Mouse (Mus musculus): Measurements from ENCODE around the gene Lrrk1. TPM values are rescaled to one million over a fixed set of nuclear protein-coding genes. Genes with fewer than 3 reads are reported as not detected.

Gene Lrrk1
- polyA plus RNA-seq, 1 experiment from 2014 or later, result 2.7 TPM

GRCm38 (mm10) chr7:66369071-66369933 is 18.8 kb downstream of the Lrrk1 start:
- Histone ChIP-seq H3K4me1 (replicated peaks; ENCODE audit: control insufficient read depth, insufficient read depth, low read length) (no peaks in the 10 kb centered on the region), H3K4me2 (ENCODE audit: low read length) (no peak overlapping the region), H3K9me3 (ENCODE audit: control insufficient read depth, low read length) (no peaks in the 10 kb centered on the region), H3K27ac (ENCODE audit: low read length) (no peak overlapping the region), H3K4me3 (replicated peaks; ENCODE audit: low read length) (no peak overlapping the region), H3K9ac (replicated peaks; ENCODE audit: low read depth, low read length) (no peak overlapping the region), H3K36me3 (ENCODE audit: control insufficient read depth, insufficient read depth) (no peaks in the 10 kb centered on the region), H3K27me3 (replicated peaks; ENCODE audit: control insufficient read depth, insufficient read depth, low read length) (no peaks in the 10 kb centered on the region)
- 82% methylated on average over 5 of the region's 5 CpGs for WGBS
- ATAC-seq, result no peak

- no peak within 1 kb of the TSS for H3K4me3 ChIP-seq (replicated peaks; ENCODE audit: low read length)
- H3K9me3 ChIP-seq (ENCODE audit: control insufficient read depth, low read length), result no peaks in the 10 kb centered on the region
- WGBS, result 63% methylated on average over 2 of the region's 2 CpGs
- no peaks in the 10 kb centered on the region for H3K36me3 ChIP-seq (ENCODE audit: control insufficient read depth, insufficient read depth)
- no peak within 1 kb of the TSS for H3K4me2 ChIP-seq (ENCODE audit: low read length)
- no peaks in the 10 kb centered on the region for H3K4me1 ChIP-seq (replicated peaks; ENCODE audit: control insufficient read depth, insufficient read depth, low read length)
- no peaks in the 10 kb centered on the region for H3K27me3 ChIP-seq (replicated peaks; ENCODE audit: control insufficient read depth, insufficient read depth, low read length)
- no peak within 1 kb of the TSS for H3K27ac ChIP-seq (ENCODE audit: low read length)
- no peak within 1 kb of the TSS for H3K9ac ChIP-seq (replicated peaks; ENCODE audit: low read depth, low read length)
- ATAC-seq, result no peak
These were observed 22.2 kb downstream of the Lrrk1 start, which contains the start of gene Gm10974 for GRCm38 (mm10) chr7:66365904-66366303. Gene Gm10974, plus strand, starts transcription at chr7:66365905.

GRCm38 (mm10) chr7:66365411-66365810 is 22.7 kb downstream of the Lrrk1 start:
- Histone ChIP-seq H3K27me3 (replicated peaks; ENCODE audit: control insufficient read depth, insufficient read depth, low read length) (no peaks in the 10 kb centered on the region), H3K4me1 (replicated peaks; ENCODE audit: control insufficient read depth, insufficient read depth, low read length) (no peaks in the 10 kb centered on the region), H3K36me3 (ENCODE audit: control insufficient read depth, insufficient read depth) (no peaks in the 10 kb centered on the region), H3K4me2 (ENCODE audit: low read length) (no peak overlapping the region), H3K9me3 (ENCODE audit: control insufficient read depth, low read length) (no peaks in the 10 kb centered on the region), H3K4me3 (replicated peaks; ENCODE audit: low read length) (no peak overlapping the region), H3K9ac (replicated peaks; ENCODE audit: low read depth, low read length) (no peak overlapping the region), H3K27ac (ENCODE audit: low read length) (no peak overlapping the region)
- no peak for ATAC-seq
- WGBS, result 70% methylated on average over 2 of the region's 2 CpGs

GRCm38 (mm10) chr7:66364491-66364890 is 23.7 kb downstream of the Lrrk1 start:
- no peak for ATAC-seq
- Histone ChIP-seq H3K4me2 (ENCODE audit: low read length) (no peak overlapping the region), H3K27me3 (replicated peaks; ENCODE audit: control insufficient read depth, insufficient read depth, low read length) (no peaks in the 10 kb centered on the region), H3K27ac (ENCODE audit: low read length) (no peak overlapping the region), H3K4me3 (replicated peaks; ENCODE audit: low read length) (no peak overlapping the region), H3K9me3 (ENCODE audit: control insufficient read depth, low read length) (no peaks in the 10 kb centered on the region), H3K4me1 (replicated peaks; ENCODE audit: control insufficient read depth, insufficient read depth, low read length) (no peaks in the 10 kb centered on the region), H3K36me3 (ENCODE audit: control insufficient read depth, insufficient read depth) (no peaks in the 10 kb centered on the region), H3K9ac (replicated peaks; ENCODE audit: low read depth, low read length) (no peak overlapping the region)
- 94% methylated on average over 11 of the region's 11 CpGs for WGBS

GRCm38 (mm10) chr7:66359044-66359443 is 29.1 kb downstream of the Lrrk1 start:
- H3K9ac ChIP-seq (replicated peaks; ENCODE audit: low read depth, low read length), result no peak overlapping the region
- no peaks in the 10 kb centered on the region for H3K36me3 ChIP-seq (ENCODE audit: control insufficient read depth, insufficient read depth)
- H3K4me1 ChIP-seq (replicated peaks; ENCODE audit: control insufficient read depth, insufficient read depth, low read length), result no peaks in the 10 kb centered on the region
- no peaks in the 10 kb centered on the region for H3K27me3 ChIP-seq (replicated peaks; ENCODE audit: control insufficient read depth, insufficient read depth, low read length)
- no peak overlapping the region for H3K4me2 ChIP-seq (ENCODE audit: low read length)
- 89% methylated on average over 4 of the region's 4 CpGs for WGBS
- ATAC-seq, result no peak
- H3K27ac ChIP-seq (ENCODE audit: low read length), result no peak overlapping the region
- H3K4me3 ChIP-seq (replicated peaks; ENCODE audit: low read length), result no peak overlapping the region
- no peaks in the 10 kb centered on the region for H3K9me3 ChIP-seq (ENCODE audit: control insufficient read depth, low read length)

- Histone ChIP-seq H3K4me1 (replicated peaks; ENCODE audit: control insufficient read depth, insufficient read depth, low read length) (no peaks in the 10 kb centered on the region), H3K36me3 (ENCODE audit: control insufficient read depth, insufficient read depth) (no peaks in the 10 kb centered on the region), H3K4me3 (replicated peaks; ENCODE audit: low read length) (no peak overlapping the region), H3K4me2 (ENCODE audit: low read length) (no peak overlapping the region), H3K9ac (replicated peaks; ENCODE audit: low read depth, low read length) (no peak overlapping the region), H3K27ac (ENCODE audit: low read length) (no peak overlapping the region), H3K27me3 (replicated peaks; ENCODE audit: control insufficient read depth, insufficient read depth, low read length) (no peaks in the 10 kb centered on the region), H3K9me3 (ENCODE audit: control insufficient read depth, low read length) (no peaks in the 10 kb centered on the region)
- ATAC-seq, result no peak
- 96% methylated on average over 3 of the region's 3 CpGs for WGBS
These were observed 29.7 kb downstream of the Lrrk1 start for GRCm38 (mm10) chr7:66358461-66358860.

- 92% methylated on average over 8 of the region's 8 CpGs for WGBS
- ATAC-seq, result no peak
- no peaks in the 10 kb centered on the region for H3K36me3 ChIP-seq (ENCODE audit: control insufficient read depth, insufficient read depth)
- H3K27ac ChIP-seq (ENCODE audit: low read length), result no peak overlapping the region
- H3K4me3 ChIP-seq (replicated peaks; ENCODE audit: low read length), result no peak overlapping the region
- H3K9ac ChIP-seq (replicated peaks; ENCODE audit: low read depth, low read length), result no peak overlapping the region
- no peaks in the 10 kb centered on the region for H3K4me1 ChIP-seq (replicated peaks; ENCODE audit: control insufficient read depth, insufficient read depth, low read length)
- H3K9me3 ChIP-seq (ENCODE audit: control insufficient read depth, low read length), result no peaks in the 10 kb centered on the region
- no peaks in the 10 kb centered on the region for H3K27me3 ChIP-seq (replicated peaks; ENCODE audit: control insufficient read depth, insufficient read depth, low read length)
- H3K4me2 ChIP-seq (ENCODE audit: low read length), result no peak overlapping the region
These were observed 32.2 kb downstream of the Lrrk1 start for GRCm38 (mm10) chr7:66355791-66356522.

- no peak for ATAC-seq
- Histone ChIP-seq H3K4me1 (replicated peaks; ENCODE audit: control insufficient read depth, insufficient read depth, low read length) (no peaks in the 10 kb centered on the region), H3K27me3 (replicated peaks; ENCODE audit: control insufficient read depth, insufficient read depth, low read length) (no peaks in the 10 kb centered on the region), H3K27ac (ENCODE audit: low read length) (no peak overlapping the region), H3K9me3 (ENCODE audit: control insufficient read depth, low read length) (no peaks in the 10 kb centered on the region), H3K4me3 (replicated peaks; ENCODE audit: low read length) (no peak overlapping the region), H3K9ac (replicated peaks; ENCODE audit: low read depth, low read length) (no peak overlapping the region), H3K4me2 (ENCODE audit: low read length) (no peak overlapping the region), H3K36me3 (ENCODE audit: control insufficient read depth, insufficient read depth) (no peaks in the 10 kb centered on the region)
- 72% methylated on average over 3 of the region's 3 CpGs for WGBS
These were observed 33.2 kb downstream of the Lrrk1 start for GRCm38 (mm10) chr7:66354911-66355310.

GRCm38 (mm10) chr7:66351074-66351473 is 37.1 kb downstream of the Lrrk1 start:
- H3K27ac ChIP-seq (ENCODE audit: low read length), result no peak overlapping the region
- no peak for ATAC-seq
- H3K4me3 ChIP-seq (replicated peaks; ENCODE audit: low read length), result no peak overlapping the region
- H3K9me3 ChIP-seq (ENCODE audit: control insufficient read depth, low read length), result no peaks in the 10 kb centered on the region
- no peaks in the 10 kb centered on the region for H3K27me3 ChIP-seq (replicated peaks; ENCODE audit: control insufficient read depth, insufficient read depth, low read length)
- no peaks in the 10 kb centered on the region for H3K36me3 ChIP-seq (ENCODE audit: control insufficient read depth, insufficient read depth)
- 85% methylated on average over 4 of the region's 4 CpGs for WGBS
- H3K4me1 ChIP-seq (replicated peaks; ENCODE audit: control insufficient read depth, insufficient read depth, low read length), result no peaks in the 10 kb centered on the region
- no peak overlapping the region for H3K9ac ChIP-seq (replicated peaks; ENCODE audit: low read depth, low read length)
- H3K4me2 ChIP-seq (ENCODE audit: low read length), result no peak overlapping the region

Measured in forebrain, embryonic 16.5 days (tissue).